Mouse (Mus musculus): ENCODE measurements around the gene Rflnb.
A peak's percentile ranks its signal among the peaks of the same experiment; 100 is the strongest.

DNA sequence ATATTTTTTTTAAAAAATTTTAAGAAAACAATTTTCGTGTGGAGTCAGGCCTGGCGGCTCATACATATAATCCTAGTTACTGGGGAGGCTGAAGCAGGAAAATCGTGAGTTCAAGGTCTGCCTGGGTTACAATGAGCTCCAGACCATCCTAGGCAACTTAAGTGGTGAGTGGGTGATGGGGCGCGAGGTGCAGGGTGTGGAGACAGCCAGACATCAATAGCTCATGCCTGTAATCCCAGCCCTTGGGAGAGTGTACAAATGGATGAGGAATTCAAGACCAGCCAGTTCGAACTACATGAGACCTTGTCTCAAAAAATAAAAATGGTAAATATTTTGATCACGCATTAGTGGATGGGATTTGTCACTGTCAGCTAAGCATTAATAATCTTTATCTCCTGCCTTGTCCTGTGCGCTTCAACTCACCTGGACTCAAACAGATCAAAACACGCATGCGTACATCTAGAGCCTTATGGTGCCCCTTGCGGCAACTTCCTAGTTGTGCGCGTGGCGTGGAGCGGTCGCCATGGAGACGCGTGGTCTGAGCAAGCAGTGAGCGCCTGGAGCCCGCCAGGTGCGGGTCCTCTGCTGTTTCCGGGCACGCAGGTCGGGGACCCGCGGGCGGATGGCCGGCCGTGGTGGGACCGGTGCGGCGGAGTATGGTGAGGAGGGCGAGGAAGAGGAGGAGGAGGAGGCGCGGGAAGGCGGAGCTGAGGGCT, 28.0 kb downstream of the Rflnb start, which contains the start of gene 1700016K19Rik:
- TF ChIP-seq POLR2A (IDR thresholded peaks at IDR 0.05; ENCODE audit: extremely low read depth, insufficient read depth, low read length), result no peak
- TF ChIP-seq CTCF (IDR thresholded peaks at IDR 0.05; ENCODE audit: extremely low read depth, insufficient read depth, low read length), result peak; percentile 65
